Mouse (Mus musculus): ENCODE measurements around the gene Gm11492.

Gene Gm11492

GRCm38 (mm10) chr11:87566501-87566900 lies at the start of gene Gm11492:
Gm11492 (plus strand) TSS chr11:87566653.
- DNase-seq, result no peak

GRCm38 (mm10) chr11:87519260-87519659 lies 47.2 kb upstream of the Gm11492 start:
- DNase-seq, result peak; percentile 54

- no peak for DNase-seq
Observed at GRCm38 (mm10) chr11:87523466-87523865, 43.0 kb upstream of the Gm11492 start.

GRCm38 (mm10) chr11:87523967-87524366 lies 42.5 kb upstream of the Gm11492 start:
- DNase-seq, result no peak

GRCm38 (mm10) chr11:87524780-87525179 lies 41.7 kb upstream of the Gm11492 start:
- no peak for DNase-seq

- DNase-seq, result no peak
Observed at GRCm38 (mm10) chr11:87527364-87527763, 39.1 kb upstream of the Gm11492 start.

GRCm38 (mm10) chr11:87527990-87528389 lies 38.5 kb upstream of the Gm11492 start:
- peak; percentile 28 for DNase-seq

- DNase-seq, result no peak
Observed at GRCm38 (mm10) chr11:87531695-87532094, 34.8 kb upstream of the Gm11492 start.

- no peak for DNase-seq
Observed at GRCm38 (mm10) chr11:87542285-87542684, 24.2 kb upstream of the Gm11492 start.

GRCm38 (mm10) chr11:87542906-87543305 lies 23.5 kb upstream of the Gm11492 start:
- peak; percentile 24 for DNase-seq

- no peak for DNase-seq
Observed at GRCm38 (mm10) chr11:87553342-87553741, 13.1 kb upstream of the Gm11492 start.

GRCm38 (mm10) chr11:87554386-87554785 lies 12.1 kb upstream of the Gm11492 start:
- DNase-seq, result no peak

- DNase-seq, result no peak
Observed at GRCm38 (mm10) chr11:87555106-87555703, 11.2 kb upstream of the Gm11492 start.

GRCm38 (mm10) chr11:87561208-87561607 lies 5.2 kb upstream of the Gm11492 start:
- no peak for DNase-seq

- no peak for DNase-seq
Observed at GRCm38 (mm10) chr11:87568255-87568953, 2.0 kb downstream of the Gm11492 start, which contains the start of gene Sept4. Sept4 (plus strand) TSS chr11:87568903.

- no peak for DNase-seq
Observed at GRCm38 (mm10) chr11:87570743-87571142, 4.3 kb downstream of the Gm11492 start.

- no peak for DNase-seq
Observed at GRCm38 (mm10) chr11:87571361-87571950, 5.0 kb downstream of the Gm11492 start.

GRCm38 (mm10) chr11:87573751-87574150 lies 7.3 kb downstream of the Gm11492 start:
- DNase-seq, result no peak

GRCm38 (mm10) chr11:87574520-87575180 lies 8.2 kb downstream of the Gm11492 start:
- DNase-seq, result no peak

GRCm38 (mm10) chr11:87577601-87578248 lies 11.3 kb downstream of the Gm11492 start:
- no peak for DNase-seq

- DNase-seq, result peak; percentile 80
Observed at GRCm38 (mm10) chr11:87578249-87578962, 12.0 kb downstream of the Gm11492 start.

GRCm38 (mm10) chr11:87578963-87579601 lies 12.6 kb downstream of the Gm11492 start:
- DNase-seq, result peak; percentile 30

Measured in thymus, postnatal 4 days (tissue).